Mouse (Mus musculus): ENCODE measurements around the gene Pole2. TPM values are rescaled to one million over a fixed set of nuclear protein-coding genes. Genes with fewer than 3 reads are reported as not detected.
A peak's percentile ranks its signal among the peaks of the same experiment; 100 is the strongest.
"Not testable (repeated sequence)": the region's sequence is repeated elsewhere in the genome, so short reads cannot be mapped to it uniquely, and the experiment has no call there.

The Pole2 gene
- total and polyA plus RNA-seq, 2 experiments from 2014 or later = 1.4 to 3.6 TPM

DNA sequence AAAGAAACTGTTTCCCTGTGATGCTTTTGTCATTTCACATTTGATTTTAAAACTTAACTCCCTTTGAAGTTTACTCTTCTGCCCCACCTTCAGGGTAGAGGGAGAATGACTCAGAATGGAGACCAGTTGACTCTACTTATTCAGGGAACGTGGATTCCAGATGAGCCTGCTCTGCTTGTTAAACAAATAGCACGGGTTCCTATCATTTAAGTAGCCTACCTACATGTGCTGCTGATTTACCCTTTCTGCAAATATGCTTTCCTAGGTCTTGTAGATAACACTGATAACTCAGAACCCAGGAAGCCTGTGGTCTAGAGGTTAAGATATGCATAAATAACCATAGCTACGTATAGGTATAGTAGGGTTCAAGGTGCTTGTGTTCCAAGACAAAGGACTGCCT, 63.1 kb downstream of the Pole2 start:
- no peak for TF ChIP-seq CTCF (IDR thresholded peaks at IDR 0.05)
- WGBS = 56% methylated on average over 3 of the region's 3 CpGs

DNA sequence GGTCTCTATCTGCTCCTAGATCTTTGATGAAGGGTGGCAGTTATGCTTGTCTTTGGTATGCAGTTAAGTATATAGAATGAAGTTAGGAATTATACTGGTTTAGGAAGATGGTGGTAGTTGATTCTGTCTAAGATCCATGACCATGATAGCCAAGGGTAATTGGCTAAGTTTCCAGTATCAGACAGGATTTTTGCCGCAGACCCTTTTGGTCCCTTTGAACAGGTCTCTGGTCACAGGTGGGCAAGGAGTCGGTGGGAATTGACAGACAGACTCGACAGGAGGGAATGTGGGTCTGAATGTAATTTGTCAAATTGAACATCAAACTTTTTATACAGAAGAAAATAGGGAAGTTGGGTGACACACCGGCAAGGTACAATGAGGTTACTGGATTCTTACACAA, 64.4 kb downstream of the Pole2 start:
- not testable (repeated sequence) for H3K9me3 ChIP-seq (ENCODE audit: low read length); H3K36me3 ChIP-seq (ENCODE audit: insufficient read depth, low read length); ATAC-seq (ENCODE audit: low FRiP score); H3K4me1 ChIP-seq (ENCODE audit: insufficient read depth, low read length); H3K4me3 ChIP-seq (ENCODE audit: low read depth, low read length); H3K27me3 ChIP-seq (ENCODE audit: insufficient read depth, low read length); DNase-seq (ENCODE audit: low spot score); H3K27ac ChIP-seq (ENCODE audit: low read depth, low read length); H3K4me2 ChIP-seq (ENCODE audit: low read depth, low read length, poor library complexity, severe bottlenecking); H3K9ac ChIP-seq (replicated peaks; ENCODE audit: low read length, poor library complexity, severe bottlenecking)
- 87% methylated on average over 4 of the region's 4 CpGs for WGBS

More for the DNA sequence above, 63.1 kb downstream of the Pole2 start:
- Histone ChIP-seq H3K4me1 (ENCODE audit: insufficient read depth, low read length) (no peaks in the 10 kb centered on the region; the same call in 1 of the 2 replicates), H3K9ac (replicated peaks; ENCODE audit: low read length, poor library complexity, severe bottlenecking) (no peak overlapping the region), H3K36me3 (ENCODE audit: insufficient read depth, low read length) (no peaks in the 10 kb centered on the region), H3K4me2 (ENCODE audit: low read depth, low read length, poor library complexity, severe bottlenecking) (no peak overlapping the region), H3K27ac (ENCODE audit: low read depth, low read length) (no peak overlapping the region), H3K9me3 (ENCODE audit: low read length) (no peaks in the 10 kb centered on the region), H3K4me3 (ENCODE audit: low read depth, low read length) (no peak overlapping the region), H3K27me3 (ENCODE audit: insufficient read depth, low read length) (no peaks in the 10 kb centered on the region)
- ATAC-seq (ENCODE audit: low FRiP score) (no peak), DNase-seq (ENCODE audit: low spot score) (no peak)

DNA sequence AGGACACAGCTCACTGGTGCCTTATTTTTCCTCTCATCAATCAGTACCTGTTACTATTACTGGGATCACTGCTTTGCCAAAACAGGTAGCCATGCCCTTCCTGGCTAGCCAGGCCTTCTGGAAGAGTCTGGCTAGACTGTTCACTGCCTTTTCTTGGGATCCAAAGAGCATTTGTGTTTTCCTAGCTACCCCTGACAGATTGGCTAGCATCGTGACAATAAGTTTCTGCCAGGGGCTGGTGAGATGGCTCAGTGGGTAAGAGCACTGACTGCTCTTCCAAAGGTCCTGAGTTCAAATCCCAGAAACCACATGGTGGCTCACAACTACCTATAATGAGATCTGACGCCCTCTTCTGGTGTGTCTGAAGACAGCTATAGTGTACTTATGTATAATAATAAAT, 67.3 kb downstream of the Pole2 start:
- H3K4me2 ChIP-seq (ENCODE audit: low read depth, low read length, poor library complexity, severe bottlenecking); H3K27me3 ChIP-seq (ENCODE audit: insufficient read depth, low read length); H3K4me1 ChIP-seq (ENCODE audit: insufficient read depth, low read length); H3K36me3 ChIP-seq (ENCODE audit: insufficient read depth, low read length); H3K9ac ChIP-seq (replicated peaks; ENCODE audit: low read length, poor library complexity, severe bottlenecking); ATAC-seq (ENCODE audit: low FRiP score); H3K4me3 ChIP-seq (ENCODE audit: low read depth, low read length); DNase-seq (ENCODE audit: low spot score); H3K27ac ChIP-seq (ENCODE audit: low read depth, low read length); H3K9me3 ChIP-seq (ENCODE audit: low read length): not testable (repeated sequence)
- WGBS = 90% methylated on average over 2 of the region's 2 CpGs

DNA sequence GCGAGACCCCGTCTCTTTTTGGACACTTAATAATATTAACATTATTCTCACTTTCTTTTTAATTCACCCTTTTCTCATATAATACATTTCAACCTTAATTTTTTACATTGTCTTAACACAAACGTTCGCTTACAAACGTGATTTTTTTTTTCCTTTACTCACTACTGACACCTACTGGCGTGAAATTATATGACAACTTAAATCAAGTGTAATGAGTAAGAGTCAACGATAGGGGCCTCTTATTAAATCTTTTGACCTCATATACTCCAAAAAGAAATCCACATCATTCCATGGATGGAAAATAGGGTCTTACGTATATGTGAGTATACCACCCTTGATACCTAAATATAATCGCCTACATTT, 68.4 kb downstream of the Pole2 start:
- Histone ChIP-seq H3K4me1 (ENCODE audit: insufficient read depth, low read length) (no peaks in the 10 kb centered on the region), H3K4me2 (ENCODE audit: low read depth, low read length, poor library complexity, severe bottlenecking) (no peak overlapping the region), H3K36me3 (ENCODE audit: insufficient read depth, low read length) (peaks cover 4% of the 10 kb centered on the region; the same call in 1 of the 2 replicates), H3K4me3 (ENCODE audit: low read depth, low read length) (peak overlapping the region; percentile 58; the same call in 1 of the 2 replicates), H3K27me3 (ENCODE audit: insufficient read depth, low read length) (no peaks in the 10 kb centered on the region), H3K27ac (ENCODE audit: low read depth, low read length) (peak overlapping the region; percentile 43; the same call in 1 of the 2 replicates), H3K9ac (replicated peaks; ENCODE audit: low read length, poor library complexity, severe bottlenecking) (no peak overlapping the region), H3K9me3 (ENCODE audit: low read length) (no peaks in the 10 kb centered on the region)
- TF ChIP-seq CTCF (IDR thresholded peaks at IDR 0.05) = peak; percentile 89
- 6% methylated on average over 9 of the region's 9 CpGs for WGBS
- DNase-seq (ENCODE audit: low spot score) (peak; percentile 81), ATAC-seq (ENCODE audit: low FRiP score) (peak; percentile 9; the same call in 1 of the 2 replicates)

DNA sequence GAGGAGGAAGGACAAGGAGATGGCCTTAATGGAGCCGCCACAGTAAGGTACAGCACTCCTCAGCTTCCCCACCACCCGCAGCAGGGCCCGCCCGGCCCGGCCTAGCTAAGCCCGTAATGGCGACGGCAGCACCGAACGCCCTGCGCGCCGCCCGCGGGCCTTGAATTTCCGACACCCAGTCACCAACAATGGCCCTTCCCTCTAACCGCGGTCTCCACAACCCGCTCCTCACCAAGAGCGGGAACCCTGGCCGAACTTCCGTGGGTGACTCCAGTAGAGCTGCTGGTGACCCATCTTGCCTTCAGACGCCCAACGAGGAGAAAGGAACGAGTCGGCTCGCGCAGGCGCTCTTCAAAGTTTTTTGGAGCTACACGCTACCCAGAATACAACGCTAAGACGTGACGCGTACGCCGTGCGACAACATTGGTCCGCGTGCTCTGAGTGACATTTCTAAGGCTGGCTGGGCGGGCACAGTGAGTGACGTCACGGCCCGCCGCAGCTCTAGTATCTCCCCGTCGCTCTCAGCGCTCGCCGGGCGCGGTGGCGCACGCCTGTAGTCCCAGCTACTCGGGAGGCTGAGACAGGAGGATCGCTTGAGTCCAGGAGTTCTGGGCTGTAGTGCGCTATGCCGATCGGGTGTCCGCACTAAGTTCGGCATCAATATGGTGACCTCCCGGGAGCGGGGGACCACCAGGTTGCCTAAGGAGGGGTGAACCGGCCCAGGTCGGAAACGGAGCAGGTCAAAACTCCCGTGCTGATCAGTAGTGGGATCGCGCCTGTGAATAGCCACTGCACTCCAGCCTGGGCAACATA, 69.0 kb downstream of the Pole2 start, which contains the start of gene Rps29:
TSS of gene Rps29 (minus strand) at position 422 of the 813 bp plus-strand sequence.
- Histone ChIP-seq H3K4me3 (ENCODE audit: low read depth, low read length) (peak within 1 kb of the TSS; percentile 58), H3K27ac (ENCODE audit: low read depth, low read length) (peak within 1 kb of the TSS; percentile 86), H3K9ac (replicated peaks; ENCODE audit: low read length, poor library complexity, severe bottlenecking) (peak within 1 kb of the TSS; percentile 85), H3K4me2 (ENCODE audit: low read depth, low read length, poor library complexity, severe bottlenecking) (peak within 1 kb of the TSS; percentile 61)
- ATAC-seq (ENCODE audit: low FRiP score) (peak; percentile 100), DNase-seq (ENCODE audit: low spot score) (peak; percentile 100)
- not testable (repeated sequence) for H3K36me3 ChIP-seq (ENCODE audit: insufficient read depth, low read length); H3K27me3 ChIP-seq (ENCODE audit: insufficient read depth, low read length); H3K9me3 ChIP-seq (ENCODE audit: low read length); H3K4me1 ChIP-seq (ENCODE audit: insufficient read depth, low read length)
- under 1% methylated on average over 54 of the region's 68 CpGs for WGBS

DNA sequence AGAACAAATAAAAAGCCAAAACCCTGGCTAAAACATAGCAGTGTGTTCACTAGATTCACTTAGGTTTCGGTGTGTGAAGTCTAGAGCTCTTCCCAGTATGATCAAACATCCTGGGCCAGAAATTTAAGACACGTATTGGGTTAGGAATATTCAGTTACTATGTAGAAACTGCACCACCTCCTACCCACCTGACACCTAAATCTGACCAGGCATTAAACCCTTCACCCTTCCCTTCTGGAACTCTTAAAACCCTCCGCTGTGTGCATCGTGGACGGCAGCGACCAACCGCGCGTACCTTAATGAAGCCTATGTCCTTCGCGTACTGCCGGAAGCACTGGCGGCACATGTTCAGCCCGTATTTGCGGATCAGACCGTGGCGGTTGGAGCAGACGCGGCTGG, 69.6 kb downstream of the Pole2 start:
- peak overlapping the region; percentile 61 for H3K4me2 ChIP-seq (ENCODE audit: low read depth, low read length, poor library complexity, severe bottlenecking)
- peak overlapping the region; percentile 85 for H3K9ac ChIP-seq (replicated peaks; ENCODE audit: low read length, poor library complexity, severe bottlenecking)
- DNase-seq (ENCODE audit: low spot score) (peak; percentile 42), ATAC-seq (ENCODE audit: low FRiP score) (peak; percentile 13; the same call in 1 of the 2 replicates)
- H3K27me3 ChIP-seq (ENCODE audit: insufficient read depth, low read length) = no peaks in the 10 kb centered on the region
- peak overlapping the region; percentile 58 for H3K4me3 ChIP-seq (ENCODE audit: low read depth, low read length)
- no peak for TF ChIP-seq CTCF (IDR thresholded peaks at IDR 0.05)
- H3K9me3 ChIP-seq (ENCODE audit: low read length) = no peaks in the 10 kb centered on the region
- WGBS = under 1% methylated on average over 19 of the region's 19 CpGs
- no peaks in the 10 kb centered on the region for H3K4me1 ChIP-seq (ENCODE audit: insufficient read depth, low read length)
- H3K36me3 ChIP-seq (ENCODE audit: insufficient read depth, low read length) = peaks cover 4% of the 10 kb centered on the region; the same call in 1 of the 2 replicates
- H3K27ac ChIP-seq (ENCODE audit: low read depth, low read length) = peak overlapping the region; percentile 86

Data from midbrain, postnatal 0 days (tissue).